Mouse (Mus musculus): ENCODE measurements around the gene Hal.

The Hal gene

DNA sequence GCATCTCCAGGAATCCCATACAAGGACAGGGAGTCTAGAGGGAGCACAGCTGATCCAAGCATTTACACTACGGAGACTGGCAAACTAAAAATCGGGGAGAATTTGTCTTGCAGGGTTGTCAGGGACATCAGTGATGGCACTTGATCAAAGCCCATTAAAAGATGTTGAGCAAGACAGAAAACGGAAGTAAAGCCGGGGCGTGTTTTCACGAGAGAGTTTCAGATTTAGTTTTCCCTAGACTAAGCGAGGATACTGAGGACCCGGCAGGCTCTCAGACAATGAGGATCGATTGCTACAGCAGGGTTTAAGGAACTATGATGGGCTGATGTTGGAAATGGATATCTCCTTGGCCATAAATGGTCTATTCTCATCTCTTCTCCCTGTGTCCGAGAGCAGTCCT lies 78.5 kb downstream of the Hal start:
- no peak for DNase-seq (ENCODE audit: low spot score in 2 of 2)

DNA sequence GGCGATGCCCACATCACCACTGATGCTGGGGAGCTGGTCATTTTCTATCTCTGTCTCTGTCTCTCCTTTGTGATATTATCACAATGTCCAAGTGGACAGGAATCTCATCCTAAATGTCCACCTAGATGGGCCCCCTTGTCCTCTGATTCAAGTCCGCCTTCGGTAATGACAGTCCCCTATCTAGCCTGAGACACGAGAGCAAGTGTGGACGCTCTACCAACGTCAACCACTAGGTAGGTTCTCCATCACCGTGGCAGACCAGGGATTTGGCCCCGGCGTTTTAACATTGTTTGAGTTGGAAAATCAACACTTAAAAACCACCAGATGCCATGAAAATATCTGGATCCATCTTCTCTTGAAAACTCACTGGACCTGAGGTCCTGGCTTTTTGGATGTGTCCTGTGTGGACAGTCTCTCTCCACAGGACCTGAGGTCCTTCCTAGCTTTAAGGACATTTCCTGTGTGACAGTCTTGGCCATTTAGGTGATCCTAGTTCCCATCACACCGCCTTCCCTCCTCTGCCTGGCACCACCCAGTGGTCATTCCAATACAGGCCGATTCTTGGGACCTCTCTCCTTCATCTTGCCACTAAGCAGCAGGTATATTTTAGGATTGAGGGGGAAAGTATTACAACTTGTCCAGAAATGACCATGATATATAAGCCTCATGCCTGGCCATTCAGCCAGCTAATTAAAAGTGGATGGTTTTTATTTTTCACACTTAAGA lies 79.4 kb downstream of the Hal start:
- DNase-seq (ENCODE audit: low spot score in 2 of 2), result no peak

DNA sequence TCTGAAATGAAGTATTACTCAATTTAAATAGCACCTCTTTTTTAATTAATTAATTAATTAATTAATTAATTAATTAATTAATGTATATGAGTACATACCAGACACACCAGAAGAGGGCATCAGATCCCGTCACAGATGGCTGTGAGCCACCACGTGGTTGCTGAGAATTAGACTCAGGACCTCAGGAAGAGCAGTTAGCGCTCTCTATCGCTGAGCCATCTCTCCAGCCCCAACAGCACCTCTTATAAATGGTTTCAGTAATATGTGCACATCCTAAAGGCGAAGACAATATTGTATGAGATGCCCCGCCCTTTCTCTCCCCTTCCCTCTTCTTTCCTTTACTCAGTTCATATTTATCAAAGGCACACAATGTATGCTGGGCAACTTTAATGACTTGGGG lies 80.1 kb downstream of the Hal start:
- DNase-seq (ENCODE audit: low spot score in 2 of 2), result no peak

Measured in spleen, postnatal 36 days (tissue).